Mouse (Mus musculus): ENCODE results near the gene Gm49391. TPM values are rescaled to one million over a fixed set of nuclear protein-coding genes. Genes with fewer than 3 reads are reported as not detected.

Gene Gm49391
- polyA plus RNA-seq, 1 experiment = 3.1 TPM

DNA sequence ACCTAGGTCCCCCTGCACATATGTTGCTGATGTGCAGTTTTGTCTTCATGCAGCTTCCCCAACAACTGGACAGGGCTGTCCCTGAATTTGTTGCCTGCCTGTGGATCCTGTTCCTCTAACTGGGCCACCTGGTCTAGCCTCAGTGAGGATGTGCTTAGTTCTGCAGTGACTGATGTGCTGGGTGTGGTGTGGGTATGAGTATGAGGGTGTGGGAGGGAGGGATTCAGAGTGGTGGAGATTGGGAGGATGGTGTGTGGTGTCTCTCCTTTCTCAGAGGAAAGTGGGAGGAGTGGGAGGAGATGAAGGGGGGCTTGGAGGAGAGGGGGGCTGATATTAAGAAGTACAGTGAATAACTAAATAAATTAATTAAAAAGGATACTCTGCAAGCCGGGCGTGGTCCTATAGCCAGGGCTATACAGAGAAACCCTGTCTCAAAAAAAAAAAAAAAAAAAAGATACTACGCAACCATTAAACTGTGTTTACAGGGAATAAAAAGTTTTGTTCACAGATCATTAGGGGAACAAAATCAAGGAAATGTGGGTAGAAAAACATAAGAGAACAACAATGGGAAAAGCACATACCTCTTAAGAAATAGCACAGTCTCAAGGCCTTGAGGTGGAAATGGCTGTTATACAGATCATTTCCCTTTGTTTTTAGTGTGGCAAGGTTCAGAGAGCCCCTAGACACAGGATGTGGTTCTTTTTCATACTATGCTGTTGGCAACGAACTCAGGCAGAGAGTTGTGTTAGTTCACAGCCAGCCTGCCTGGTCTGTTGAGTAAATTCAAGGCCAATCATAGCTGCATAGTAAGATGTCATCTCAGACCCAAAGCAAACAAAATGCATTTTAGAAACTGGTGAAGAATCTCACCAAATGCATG, 87.9 kb downstream of the Gm49391 start:
- no peak for DNase-seq (ENCODE audit: low read depth)
- no peak for TF ChIP-seq POLR2A (IDR thresholded peaks at IDR 0.05; ENCODE audit: borderline replicate concordance, extremely low read depth, insufficient read depth, insufficient read length, poor library complexity, severe bottlenecking)
- no peak for TF ChIP-seq CTCF (IDR thresholded peaks at IDR 0.05; ENCODE audit: borderline replicate concordance, extremely low read depth, insufficient read depth, insufficient read length)

Other genes with a start within 250 kb of the Gm49391 start
- not detected in 2 replicates for gene BC051665, start 150.2 kb downstream of the Gm49391 start, polyA plus RNA-seq (2012; rRNA removed)
- gene Ctsll3, start 133.7 kb downstream of the Gm49391 start, polyA plus RNA-seq (2012; rRNA removed) = not detected in 2 replicates
- 0.08 and 0.14 TPM in 2 replicates for gene 4930486L24Rik, start 72.1 kb downstream of the Gm49391 start, polyA plus RNA-seq (2012; rRNA removed)
- gene Gm49392, start 39.7 kb downstream of the Gm49391 start, polyA plus RNA-seq (2012; rRNA removed) = not detected in 2 replicates
- gene Ctla2b, start 39.1 kb downstream of the Gm49391 start, polyA plus RNA-seq (2012; rRNA removed) = 1.6 TPM in 2 replicates
- 0.27 and 0.39 TPM in 2 replicates for gene Tpbpb, start 31.7 kb downstream of the Gm49391 start, polyA plus RNA-seq (2012; rRNA removed)
- gene Gm49393, start 981 bp downstream of the Gm49391 start, polyA plus RNA-seq (2012; rRNA removed) = not detected in 2 replicates
- 5.8 and 10.6 TPM in 2 replicates for gene Ctla2a, start 54 bp upstream of the Gm49391 start, polyA plus RNA-seq (2012; rRNA removed)
- gene Tpbpa, start 5.4 kb upstream of the Gm49391 start, polyA plus RNA-seq (2012; rRNA removed) = 0.78 and 2.0 TPM in 2 replicates
- gene Ctsj, start 69.4 kb upstream of the Gm49391 start, polyA plus RNA-seq (2012; rRNA removed) = 0.05 and 0.34 TPM in 2 replicates
- 0.05 TPM in 1 of 2 replicates, not detected in the other for gene Ctsq, start 104.1 kb upstream of the Gm49391 start, polyA plus RNA-seq (2012; rRNA removed)
- 0.07 TPM in 1 of 2 replicates, not detected in the other for gene Ctsr, start 227.7 kb upstream of the Gm49391 start, polyA plus RNA-seq (2012; rRNA removed)

All from brain, embryonic 14.5 days (tissue).